Mouse (Mus musculus) T-cell, adult 2 months (primary cell): ENCODE data around the gene 6430531B16Rik.
A peak's percentile ranks its signal among the peaks of the same experiment; 100 is the strongest.

Experiments used
- DNase-seq: peaks from one replicate; pipeline ENCODE4 v3.0.0; 2022; ENCODE audit warnings: low spot score

The 6430531B16Rik gene

GRCm38 (mm10) chr7:139970979-139971378 lies 7.6 kb downstream of the 6430531B16Rik start:
- DNase-seq: no peak

- DNase-seq: no peak
These were observed 8.2 kb downstream of the 6430531B16Rik start for GRCm38 (mm10) chr7:139970216-139970919.

GRCm38 (mm10) chr7:139969348-139970130 lies 9.0 kb downstream of the 6430531B16Rik start:
- peak; percentile 72 for DNase-seq

- peak; percentile 80 for DNase-seq
These were observed 10.1 kb downstream of the 6430531B16Rik start for GRCm38 (mm10) chr7:139968428-139968827.

- no peak for DNase-seq
These were observed 11.4 kb downstream of the 6430531B16Rik start for GRCm38 (mm10) chr7:139967175-139967574.

- no peak for DNase-seq
These were observed 14.7 kb downstream of the 6430531B16Rik start for GRCm38 (mm10) chr7:139963814-139964213.

GRCm38 (mm10) chr7:139961141-139961540 lies 17.4 kb downstream of the 6430531B16Rik start:
- no peak for DNase-seq

GRCm38 (mm10) chr7:139957958-139958357 lies 20.6 kb downstream of the 6430531B16Rik start:
- no peak for DNase-seq

GRCm38 (mm10) chr7:139957437-139957836 lies 21.1 kb downstream of the 6430531B16Rik start:
- DNase-seq: no peak

GRCm38 (mm10) chr7:139956658-139957057 lies 21.9 kb downstream of the 6430531B16Rik start:
- DNase-seq: no peak

GRCm38 (mm10) chr7:139955505-139955904 lies 23.1 kb downstream of the 6430531B16Rik start:
- no peak for DNase-seq

GRCm38 (mm10) chr7:139951991-139952633 lies 26.4 kb downstream of the 6430531B16Rik start:
- DNase-seq: no peak

GRCm38 (mm10) chr7:139951079-139951478 lies 27.5 kb downstream of the 6430531B16Rik start:
- peak; percentile 22 for DNase-seq

GRCm38 (mm10) chr7:139950283-139950971 lies 28.1 kb downstream of the 6430531B16Rik start:
- DNase-seq: peak; percentile 50

GRCm38 (mm10) chr7:139949893-139950282 lies 28.7 kb downstream of the 6430531B16Rik start:
- peak; percentile 34 for DNase-seq

- no peak for DNase-seq
These were observed 32.5 kb downstream of the 6430531B16Rik start for GRCm38 (mm10) chr7:139946032-139946431.

GRCm38 (mm10) chr7:139945516-139945915 lies 33.0 kb downstream of the 6430531B16Rik start:
- no peak for DNase-seq

- peak; percentile 9 for DNase-seq
These were observed 34.0 kb downstream of the 6430531B16Rik start for GRCm38 (mm10) chr7:139944291-139945240.

- peak; percentile 23 for DNase-seq
These were observed 34.8 kb downstream of the 6430531B16Rik start, which contains the start of gene Utf1 for GRCm38 (mm10) chr7:139943674-139944281. TSS of gene Utf1 (plus strand) at chr7:139943789.

- no peak for DNase-seq
These were observed 37.9 kb downstream of the 6430531B16Rik start for GRCm38 (mm10) chr7:139940476-139941209.
